Mouse (Mus musculus): ENCODE results near the gene Tmub2.

The Tmub2 gene

GRCm38 (mm10) chr11:102331806-102332205 lies 47.1 kb downstream of the Tmub2 start:
- DNase-seq: no peak

- no peak for DNase-seq
Observed at GRCm38 (mm10) chr11:102333061-102333460, 48.3 kb downstream of the Tmub2 start.

- no peak for DNase-seq
Observed at GRCm38 (mm10) chr11:102334010-102334409, 49.3 kb downstream of the Tmub2 start.

GRCm38 (mm10) chr11:102334973-102335700 lies 50.4 kb downstream of the Tmub2 start:
- DNase-seq: no peak

GRCm38 (mm10) chr11:102336191-102336590 lies 51.5 kb downstream of the Tmub2 start:
- DNase-seq: no peak

GRCm38 (mm10) chr11:102337921-102338320 lies 53.2 kb downstream of the Tmub2 start:
- DNase-seq: no peak

- DNase-seq: peak; percentile 86
Observed at GRCm38 (mm10) chr11:102338561-102338960, 53.8 kb downstream of the Tmub2 start.

All from kidney, adult 8-10 months (tissue).